Mouse (Mus musculus): ENCODE data around the gene Evl. TPM values are rescaled to one million over a fixed set of nuclear protein-coding genes. Genes with fewer than 3 reads are reported as not detected.

The Evl gene
- total and polyA plus RNA-seq, 3 experiments: 3.2 to 29.3 (median 11.3) TPM

- Histone ChIP-seq H3K27me3 (replicated peaks) (peaks cover 78% of the 10 kb centered on the region), H3K79me2 (replicated peaks; ENCODE audit: control insufficient read depth, extremely low read depth, insufficient read depth, poor library complexity, severe bottlenecking) (no peaks in the 10 kb centered on the region), H3K27ac (ENCODE audit: insufficient read depth, low read depth) (no peak overlapping the region), H3K36me3 (replicated peaks in 1 of 2; ENCODE audit: control insufficient read depth in 1 of 2, insufficient read depth in 1 of 2, low read length in 1 of 2) (no peaks in the 10 kb centered on the region), H3K4me1 (ENCODE audit: control insufficient read depth in 1 of 2, insufficient read depth in 2 of 2) (no peaks in the 10 kb centered on the region), H3K4me2 (ENCODE audit: insufficient read depth, low read depth, poor library complexity, severe bottlenecking) (no peak overlapping the region), H3K9me3 (replicated peaks; ENCODE audit: low read length) (no peaks in the 10 kb centered on the region), H3K4me3 (replicated peaks in 1 of 3; ENCODE audit: low read depth in 2 of 3, low read length in 2 of 3, poor library complexity in 1 of 3) (no peak overlapping the region), H3K9ac (ENCODE audit: insufficient read depth, low read depth) (no peak overlapping the region)
- dilution Hi-C loops (cut with MboI; ENCODE audit: extremely low pct_ligation_motif_present, extremely low pct_unique_long_range_greater_than_20kb, low sequenced_read_pairs) (no loop called here), in situ Hi-C loops (cut with MboI; ENCODE audit: low pct_ligation_motif_present, low pct_unique_long_range_greater_than_20kb, low sequenced_read_pairs) (no loop called here)
- TF ChIP-seq BHLHE40 (IDR thresholded peaks at IDR 0.05; ENCODE audit: low read depth, low read length) (no peak), ELF1 (IDR thresholded peaks at IDR 0.05; ENCODE audit: low read depth, low read length) (no peak), HCFC1 (IDR thresholded peaks at IDR 0.05; ENCODE audit: low read depth, low read length) (no peak), KAT2A (IDR thresholded peaks at IDR 0.05; ENCODE audit: insufficient replicate concordance, low read length) (no peak)
- DNase-seq (ENCODE audit: extremely low read depth): no peak
Measured at GRCm38 (mm10) chr12:108534484-108534883, 20.0 kb upstream of the Evl start.

- in situ Hi-C loops (cut with MboI; ENCODE audit: low pct_ligation_motif_present, low pct_unique_long_range_greater_than_20kb, low sequenced_read_pairs): no loop called here
- Histone ChIP-seq H3K27ac (ENCODE audit: insufficient read depth, low read depth) (no peak overlapping the region), H3K4me2 (ENCODE audit: insufficient read depth, low read depth, poor library complexity, severe bottlenecking) (no peak overlapping the region), H3K9me3 (replicated peaks; ENCODE audit: low read length) (no peaks in the 10 kb centered on the region), H3K9ac (ENCODE audit: insufficient read depth, low read depth) (no peak overlapping the region), H3K79me2 (replicated peaks; ENCODE audit: control insufficient read depth, extremely low read depth, insufficient read depth, poor library complexity, severe bottlenecking) (no peaks in the 10 kb centered on the region), H3K4me3 (replicated peaks in 1 of 3; ENCODE audit: low read depth in 2 of 3, low read length in 2 of 3, poor library complexity in 1 of 3) (no peak overlapping the region), H3K4me1 (ENCODE audit: control insufficient read depth in 1 of 2, insufficient read depth in 2 of 2) (no peaks in the 10 kb centered on the region), H3K36me3 (replicated peaks in 1 of 2; ENCODE audit: control insufficient read depth in 1 of 2, insufficient read depth in 1 of 2, low read length in 1 of 2) (no peaks in the 10 kb centered on the region), H3K27me3 (replicated peaks) (peaks cover 70% of the 10 kb centered on the region)
- dilution Hi-C loops (cut with MboI; ENCODE audit: extremely low pct_ligation_motif_present, extremely low pct_unique_long_range_greater_than_20kb, low sequenced_read_pairs): no loop called here
- TF ChIP-seq BHLHE40 (IDR thresholded peaks at IDR 0.05; ENCODE audit: low read depth, low read length) (no peak), CTCF (conservative IDR thresholded peaks at IDR 0.05 in 1 of 2, IDR thresholded peaks at IDR 0.05 in 1 of 2; ENCODE audit: low read depth in 2 of 2, low read length in 2 of 2) (peak; percentile 33 to 54; a peak in 3 of 4 replicates), SIN3A (IDR thresholded peaks at IDR 0.05; ENCODE audit: low read length) (no peak)
- DNase-seq (ENCODE audit: extremely low read depth): peak; percentile 19
Measured at GRCm38 (mm10) chr12:108536461-108536860, 18.1 kb upstream of the Evl start.

GRCm38 (mm10) chr12:108541088-108541487 is 13.4 kb upstream of the Evl start:
- Histone ChIP-seq H3K9me3 (replicated peaks; ENCODE audit: low read length) (no peaks in the 10 kb centered on the region), H3K27me3 (replicated peaks) (peaks cover 81% of the 10 kb centered on the region), H3K36me3 (replicated peaks in 1 of 2; ENCODE audit: control insufficient read depth in 1 of 2, insufficient read depth in 1 of 2, low read length in 1 of 2) (no peaks in the 10 kb centered on the region), H3K4me1 (ENCODE audit: control insufficient read depth in 1 of 2, insufficient read depth in 2 of 2) (no peaks in the 10 kb centered on the region), H3K4me2 (ENCODE audit: insufficient read depth, low read depth, poor library complexity, severe bottlenecking) (no peak overlapping the region), H3K79me2 (replicated peaks; ENCODE audit: control insufficient read depth, extremely low read depth, insufficient read depth, poor library complexity, severe bottlenecking) (no peaks in the 10 kb centered on the region), H3K9ac (ENCODE audit: insufficient read depth, low read depth) (no peak overlapping the region), H3K4me3 (replicated peaks in 1 of 3; ENCODE audit: low read depth in 2 of 3, low read length in 2 of 3, poor library complexity in 1 of 3) (no peak overlapping the region), H3K27ac (ENCODE audit: insufficient read depth, low read depth) (no peak overlapping the region)
- DNase-seq (ENCODE audit: extremely low read depth): peak; percentile 41
- TF ChIP-seq ZKSCAN1 (IDR thresholded peaks at IDR 0.05; ENCODE audit: borderline replicate concordance, low read depth, low read length): no peak
- TF ChIP-seq MAFK (IDR thresholded peaks at IDR 0.05; ENCODE audit: insufficient replicate concordance, low read length): no peak
- no peak for TF ChIP-seq NELFE (IDR thresholded peaks at IDR 0.05; ENCODE audit: low read depth, low read length)
- no peak for TF ChIP-seq UBTF (IDR thresholded peaks at IDR 0.05; ENCODE audit: low read depth, low read length)
- no peak for TF ChIP-seq USF1 (IDR thresholded peaks at IDR 0.05; ENCODE audit: low read depth, low read length)
- TF ChIP-seq NRF1 (IDR thresholded peaks at IDR 0.05; ENCODE audit: low read depth, low read length): no peak
- TF ChIP-seq CTCF (conservative IDR thresholded peaks at IDR 0.05 in 1 of 2, IDR thresholded peaks at IDR 0.05 in 1 of 2; ENCODE audit: low read depth in 2 of 2, low read length in 2 of 2): peak; percentile 65 to 83
- no peak for TF ChIP-seq JUN (IDR thresholded peaks at IDR 0.05; ENCODE audit: insufficient read depth, low read depth, low read length)
- TF ChIP-seq KAT2A (IDR thresholded peaks at IDR 0.05; ENCODE audit: insufficient replicate concordance, low read length): no peak
- TF ChIP-seq RAD21 (IDR thresholded peaks at IDR 0.05; ENCODE audit: low read depth, low read length): peak; percentile 45
- TF ChIP-seq SMC3 (IDR thresholded peaks at IDR 0.05; ENCODE audit: low read depth, low read length): peak; percentile 33
- TF ChIP-seq TBP (conservative IDR thresholded peaks at IDR 0.05; ENCODE audit: low read depth, low read length): no peak
- TF ChIP-seq MYC (IDR thresholded peaks at IDR 0.05; ENCODE audit: low read depth, low read length): no peak
- TF ChIP-seq BHLHE40 (IDR thresholded peaks at IDR 0.05; ENCODE audit: low read depth, low read length): no peak
- TF ChIP-seq MEF2A (IDR thresholded peaks at IDR 0.05; ENCODE audit: borderline replicate concordance, low read depth, low read length): no peak
- in situ Hi-C loops (cut with MboI; ENCODE audit: low pct_ligation_motif_present, low pct_unique_long_range_greater_than_20kb, low sequenced_read_pairs) (no loop called here), dilution Hi-C loops (cut with MboI; ENCODE audit: extremely low pct_ligation_motif_present, extremely low pct_unique_long_range_greater_than_20kb, low sequenced_read_pairs) (no loop called here)
